Mouse (Mus musculus): ENCODE data around the gene Pald1.

DNA sequence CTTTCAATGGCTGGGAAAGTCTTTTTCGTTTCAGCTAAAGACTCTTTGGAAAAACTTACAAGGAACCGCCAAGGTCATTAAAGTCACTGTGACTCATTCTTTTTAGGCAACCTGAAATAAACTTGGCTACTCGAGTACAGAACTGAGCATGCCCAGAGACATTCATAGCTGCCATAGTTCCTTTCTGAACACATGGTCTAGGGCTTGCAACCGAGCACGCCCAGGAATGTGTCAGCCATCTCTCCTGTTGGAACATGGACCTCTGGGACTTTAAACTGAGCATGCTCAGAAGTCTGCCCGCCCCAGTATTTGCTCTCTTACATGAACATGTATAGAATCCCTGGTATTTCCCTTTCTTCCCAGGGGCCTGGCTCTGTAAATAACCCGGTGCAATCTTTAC is 97.1 kb downstream of the Pald1 start:
- TF ChIP-seq MAFK (IDR thresholded peaks at IDR 0.05; ENCODE audit: insufficient read depth, low read depth, low read length) (no peak), CHD2 (IDR thresholded peaks at IDR 0.05; ENCODE audit: low read depth, low read length) (no peak), ZNF384 (IDR thresholded peaks at IDR 0.05; ENCODE audit: low read depth, low read length) (no peak)

Data from ES-E14 (cell line).